Mouse (Mus musculus) heart, adult 2 months (tissue): Measurements from ENCODE around the gene Plcb4.

Experiments used
- CTCF ChIP-seq: fragments of 200-600 bp; IDR thresholded peaks from 2 replicates; pipeline ENCODE4 v1.8.1; 2022; ENCODE audit warnings: antibody characterized with exemption, mild to moderate bottlenecking, moderate library complexity
- EP300 ChIP-seq: fragments of 200-500 bp; IDR thresholded peaks from 2 replicates; pipeline ENCODE4 v1.6.1; 2011; ENCODE audit warnings: low read depth, low read length, control low read depth; ENCODE audit not compliant: insufficient read depth
- POLR2A ChIP-seq: fragments of 200-500 bp; IDR thresholded peaks from 2 replicates; pipeline ENCODE4 v1.6.1; 2011; ENCODE audit warnings: mild to moderate bottlenecking, low read depth, low read length, control low read depth; ENCODE audit not compliant: insufficient read depth

DNA sequence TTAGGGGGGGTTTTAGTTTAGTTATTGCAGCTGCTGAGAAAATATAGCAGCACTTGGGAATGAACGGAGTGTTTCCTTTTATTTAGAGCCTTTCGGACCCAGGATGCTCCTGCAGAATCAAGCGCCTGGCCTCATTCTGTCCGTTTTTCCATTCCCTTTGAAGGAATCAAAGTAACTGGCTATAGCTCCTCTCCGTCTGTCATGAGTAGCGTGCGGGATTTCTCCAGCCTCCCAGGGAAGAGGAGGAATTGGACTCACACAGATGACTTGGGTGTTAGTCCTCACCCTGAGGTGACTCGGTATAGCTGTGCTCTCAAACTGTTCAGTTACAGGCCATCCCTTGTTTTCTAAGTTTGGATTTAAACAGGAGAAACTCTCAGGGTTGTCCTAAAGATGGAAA lies 14.8 kb downstream of the Plcb4 start:
- TF ChIP-seq POLR2A (no peak), EP300 (no peak), CTCF (no peak)
